Comparison of ENCODE assay signal across 17 mouse cellular contexts in the genomic region with DNA sequence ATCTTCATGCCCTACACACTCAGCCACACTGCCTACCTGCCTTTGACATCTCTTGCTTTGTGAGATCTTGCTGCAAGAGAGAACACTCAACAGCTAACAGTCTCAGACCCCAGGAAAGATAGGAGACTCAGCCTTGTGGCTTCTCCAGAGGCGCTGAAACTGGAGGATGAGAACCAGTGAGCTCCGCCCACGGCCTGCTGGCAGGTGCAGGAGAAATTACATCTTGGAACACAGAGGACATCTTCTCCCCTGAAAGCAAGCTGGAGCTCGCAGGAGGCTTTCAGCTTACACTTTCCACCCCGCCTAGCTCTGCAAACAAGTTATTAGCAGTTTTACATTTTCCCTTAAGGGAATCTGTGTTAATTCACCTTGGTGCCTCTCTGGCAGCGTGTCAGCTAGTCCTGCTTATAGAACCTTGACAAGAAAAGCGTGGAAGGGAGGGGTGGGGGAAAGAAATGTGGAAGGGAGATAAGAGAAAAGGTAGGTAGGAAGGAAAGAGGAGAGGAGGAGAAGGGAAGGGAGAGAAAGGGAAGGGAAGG.
A peak's percentile ranks its signal among the peaks of the same experiment; 100 is the strongest.
DNase-seq lines count a peak whose midpoint lies in the region; ATAC-seq and TF ChIP-seq lines count a peak whose summit lies in the region.
"Had no signal": no experiment of that assay in that cellular context is flagged by ENCODE, and none has a peak within 500 bp of the region (broad histone marks: within the 10 kb centered on the region; RNA-seq: fewer than 3 reads in every experiment).

No protein-coding gene starts in this region.

- no peak overlapping the region for H3K4me2 ChIP-seq in kidney, embryonic 16.5 days (replicated peaks; ENCODE audit: low read depth, low read length)
- H3K4me2 ChIP-seq in stomach, embryonic 16.5 days (ENCODE audit: low read depth, low read length) = no peak overlapping the region
- H3K4me2 ChIP-seq: forebrain, embryonic 13.5 days; limb, embryonic 12.5 days; liver, embryonic 13.5 days; midbrain, embryonic 13.5 days had no signal

- WGBS in kidney, embryonic 16.5 days = 61% methylated on average over 7 of the region's 7 CpGs
- WGBS in stomach, embryonic 16.5 days = 42% methylated on average over 7 of the region's 7 CpGs
- WGBS in lung, adult 2 months = 74% methylated on average over 7 of the region's 7 CpGs

- no peaks in the 10 kb centered on the region for H3K27me3 ChIP-seq in kidney, embryonic 16.5 days (ENCODE audit: insufficient read depth, low read length)
- H3K27me3 ChIP-seq in stomach, embryonic 16.5 days (ENCODE audit: control insufficient read depth, insufficient read depth, low read length) = no peaks in the 10 kb centered on the region
- H3K27me3 ChIP-seq: forebrain, embryonic 13.5 days; limb, embryonic 12.5 days; liver, embryonic 13.5 days; midbrain, embryonic 13.5 days had no signal

- H3K9ac ChIP-seq in kidney, embryonic 16.5 days (replicated peaks; ENCODE audit: low read length) = no peak overlapping the region
- no peak overlapping the region for H3K9ac ChIP-seq in stomach, embryonic 16.5 days (ENCODE audit: low read length)
- H3K9ac ChIP-seq: forebrain, embryonic 13.5 days; limb, embryonic 12.5 days; liver, embryonic 13.5 days; midbrain, embryonic 13.5 days had no signal

- no peaks in the 10 kb centered on the region for H3K9me3 ChIP-seq in kidney, embryonic 16.5 days (ENCODE audit: low read length)
- H3K9me3 ChIP-seq in stomach, embryonic 16.5 days (replicated peaks; ENCODE audit: control insufficient read depth, low read length) = no peaks in the 10 kb centered on the region
- H3K9me3 ChIP-seq: forebrain, embryonic 13.5 days; G1E; limb, embryonic 12.5 days; liver, embryonic 13.5 days; midbrain, embryonic 13.5 days had no signal

- no peak overlapping the region for H3K4me3 ChIP-seq in kidney, embryonic 16.5 days (ENCODE audit: low read length)
- no peak overlapping the region for H3K4me3 ChIP-seq in stomach, embryonic 16.5 days (replicated peaks; ENCODE audit: low read length)
- H3K4me3 ChIP-seq in lung, adult 2 months (replicated peaks; ENCODE audit: extremely low read depth, low read depth, low read length) = no peak overlapping the region
- H3K4me3 ChIP-seq: forebrain, embryonic 13.5 days; heart, adult 2 months; limb, embryonic 12.5 days; liver, embryonic 13.5 days; midbrain, embryonic 13.5 days had no signal

- intact Hi-C loops in left cerebral cortex, postnatal 25 days (cut with DNase I) = loop anchor here (5.0 kb wide), 1 partner anchor 468 kb away; no protein-coding TSS in a partner anchor

- DNase-seq in kidney, postnatal 25 days = peak; percentile 29 to 44
- DNase-seq in right cerebral cortex, adult 18-20 months = peak; percentile 72
- no peak for DNase-seq in right cerebral cortex, postnatal 4 days
- DNase-seq in left cerebral cortex, postnatal 25 days (ENCODE audit: low spot score in 2 of 2) = peak; percentile 24 to 65
- no peak for DNase-seq in adrenal gland, adult (ENCODE audit: inconsistent age in 2 of 2, low spot score in 1 of 2)
- DNase-seq in lung, adult 2 months = no peak
- DNase-seq: cerebellum, postnatal 10 days; heart, adult 2 months; liver, embryonic 13.5 days; thymus, adult 18-20 months had no signal

- no peak overlapping the region for H3K27ac ChIP-seq in kidney, embryonic 16.5 days (ENCODE audit: low read length)
- H3K27ac ChIP-seq in stomach, embryonic 16.5 days (ENCODE audit: low read length) = peak overlapping the region; percentile 57; the same call in 1 of the 2 replicates
- H3K27ac ChIP-seq: forebrain, embryonic 13.5 days; heart, adult 2 months; limb, embryonic 12.5 days; liver, embryonic 13.5 days; midbrain, embryonic 13.5 days had no signal

- no peaks in the 10 kb centered on the region for H3K36me3 ChIP-seq in kidney, embryonic 16.5 days (ENCODE audit: insufficient read depth, low read length)
- no peaks in the 10 kb centered on the region for H3K36me3 ChIP-seq in stomach, embryonic 16.5 days (ENCODE audit: control insufficient read depth, insufficient read depth, low read length)
- H3K36me3 ChIP-seq: G1E; limb, embryonic 12.5 days; liver, embryonic 13.5 days; midbrain, embryonic 13.5 days had no signal

- ATAC-seq in kidney, embryonic 16.5 days (ENCODE audit: low FRiP score, low TSS enrichment) = no peak
- 0 out of 2 replicates have a peak, but pooled peaks have one; percentile 53 for ATAC-seq in stomach, embryonic 16.5 days (ENCODE audit: insufficient read depth, low FRiP score)
- ATAC-seq: forebrain, embryonic 13.5 days; inflammation-experienced regulatory T-cells, adult 6 months had no signal

- no peak for TF ChIP-seq CTCF in lung, adult 2 months (IDR thresholded peaks at IDR 0.05; ENCODE audit: insufficient read depth, low read length)

- TF ChIP-seq POLR2A in lung, adult 2 months (IDR thresholded peaks at IDR 0.05; ENCODE audit: borderline replicate concordance, extremely low read depth, low read depth, low read length) = no peak

- peaks cover 11% of the 10 kb centered on the region for H3K4me1 ChIP-seq in kidney, embryonic 16.5 days (ENCODE audit: insufficient read depth, low read length)
- peaks cover 14% of the 10 kb centered on the region; the same call in 1 of the 2 replicates for H3K4me1 ChIP-seq in stomach, embryonic 16.5 days (ENCODE audit: control insufficient read depth, insufficient read depth, low read length)
- no peaks in the 10 kb centered on the region for H3K4me1 ChIP-seq in lung, adult 2 months (ENCODE audit: control insufficient read depth, insufficient read depth, low read length)
- H3K4me1 ChIP-seq: forebrain, embryonic 13.5 days had no signal

Comparison
In these comparisons a context has a peak if more than half of its experiments do, and no peak if none do; other contexts are left out.
1. DNase-seq: peak in kidney, postnatal 25 days (2 of 2), right cerebral cortex, adult 18-20 months (single experiment) and left cerebral cortex, postnatal 25 days (2 of 2); none in right cerebral cortex, postnatal 4 days (single experiment), adrenal gland, adult (0 of 2) and lung, adult 2 months (single experiment).